Mouse (Mus musculus) midbrain, embryonic 10.5 days (tissue): ENCODE data around the gene Dph6. TPM values are rescaled to one million over a fixed set of nuclear protein-coding genes. Genes with fewer than 3 reads are reported as not detected.
A peak's percentile ranks its signal among the peaks of the same experiment; 100 is the strongest.
"Not testable (repeated sequence)": the region's sequence is repeated elsewhere in the genome, so short reads cannot be mapped to it uniquely, and the experiment has no call there.

Experiments
- DNase-seq: peaks from one replicate; pipeline ENCODE4 v3.0.0-alpha.2; 2017; ENCODE audit warnings: low spot score
- H3K27ac ChIP-seq: fragments of 300-500 bp; sonication (generic); replicated peaks from 2 replicates; pipeline ENCODE4 v1.5.1; 2016; ENCODE audit warnings: mild to moderate bottlenecking
- H3K27me3 ChIP-seq: fragments of 300-500 bp; sonication (generic); 2 replicates; pipeline ENCODE4 v1.6.1; 2016; ENCODE audit warnings: low read depth, mild to moderate bottlenecking; ENCODE audit not compliant: poor library complexity, severe bottlenecking
- H3K36me3 ChIP-seq: fragments of 300-500 bp; sonication (generic); 2 replicates; pipeline ENCODE4 v1.6.1; 2016; ENCODE audit warnings: mild to moderate bottlenecking, moderate library complexity
- H3K4me1 ChIP-seq: fragments of 300-500 bp; sonication (generic); 2 replicates; pipeline ENCODE4 v1.6.1; 2016
- H3K4me3 ChIP-seq: fragments of 300-500 bp; sonication (generic); 2 replicates; pipeline ENCODE4 v1.5.1; 2016; ENCODE audit warnings: mild to moderate bottlenecking, moderate library complexity
- H3K9me3 ChIP-seq: fragments of 300-500 bp; sonication (generic); replicated peaks from 2 replicates; pipeline ENCODE4 v1.6.1; 2016; ENCODE audit warnings: mild to moderate bottlenecking
- WGBS: fragments of 180-500 bp; shearing (Covaris S2); methylation state at CpG from one replicate; pipeline ENCODE4 v1.1.7; 2016; 5-methylcytosine and 5-hydroxymethylcytosine counted together
- polyA plus RNA-seq: library from polyadenylated mRNA; unstranded; fragments of >200 nt; fragmentation: Nextera tagmentation; extraction: Ambion mirVana; gene quantifications from 2 replicates; pipeline ENCODE4 v1.2.1, GENCODE M21; 2016

Dph6 gene
- polyA plus RNA-seq, 1 experiment from 2014 or later, result 18.5 TPM

GRCm38 (mm10) chr2:114621781-114622549 is 32.8 kb downstream of the Dph6 start:
- H3K27me3 ChIP-seq, result no peaks in the 10 kb centered on the region
- H3K9me3 ChIP-seq, result no peaks in the 10 kb centered on the region
- 0 out of 2 replicates have a peak overlapping the region, but pooled peaks have one; percentile 25 for H3K27ac ChIP-seq
- H3K4me3 ChIP-seq, result no peak overlapping the region
- H3K4me1 ChIP-seq, result peaks cover 15% of the 10 kb centered on the region
- no peaks in the 10 kb centered on the region for H3K36me3 ChIP-seq
- no peak for DNase-seq
- 61% methylated on average over 5 of the region's 5 CpGs for WGBS

- WGBS, result 51% methylated on average over 2 of the region's 2 CpGs
- no peak for DNase-seq
- no peak overlapping the region for H3K4me3 ChIP-seq
- no peaks in the 10 kb centered on the region for H3K9me3 ChIP-seq
- H3K36me3 ChIP-seq, result no peaks in the 10 kb centered on the region
- peaks cover 12% of the 10 kb centered on the region for H3K4me1 ChIP-seq
- H3K27ac ChIP-seq, result no peak overlapping the region
- no peaks in the 10 kb centered on the region for H3K27me3 ChIP-seq
Measured at GRCm38 (mm10) chr2:114611576-114611975, 43.2 kb downstream of the Dph6 start.

GRCm38 (mm10) chr2:114610110-114610509 is 44.7 kb downstream of the Dph6 start:
- no peaks in the 10 kb centered on the region for H3K36me3 ChIP-seq
- 31% methylated on average over 2 of the region's 2 CpGs for WGBS
- H3K9me3 ChIP-seq, result no peaks in the 10 kb centered on the region
- H3K4me3 ChIP-seq, result no peak overlapping the region
- H3K27me3 ChIP-seq, result no peaks in the 10 kb centered on the region
- H3K4me1 ChIP-seq, result peaks cover 12% of the 10 kb centered on the region
- no peak for DNase-seq
- 0 out of 2 replicates have a peak overlapping the region, but pooled peaks have one; percentile 46 for H3K27ac ChIP-seq

- H3K9me3 ChIP-seq, DNase-seq, H3K4me1 ChIP-seq, H3K27ac ChIP-seq, H3K27me3 ChIP-seq, H3K4me3 ChIP-seq, H3K36me3 ChIP-seq: not testable (repeated sequence)
Measured at GRCm38 (mm10) chr2:114605202-114605601, 49.6 kb downstream of the Dph6 start.

GRCm38 (mm10) chr2:114601174-114601573 is 53.6 kb downstream of the Dph6 start:
- WGBS, result 93% methylated on average over 3 of the region's 3 CpGs
- Histone ChIP-seq H3K27ac (no peak overlapping the region), H3K4me1 (no peaks in the 10 kb centered on the region), H3K9me3 (no peaks in the 10 kb centered on the region), H3K4me3 (no peak overlapping the region), H3K27me3 (no peaks in the 10 kb centered on the region), H3K36me3 (no peaks in the 10 kb centered on the region)
- DNase-seq, result no peak

GRCm38 (mm10) chr2:114599793-114600192 is 55.0 kb downstream of the Dph6 start:
- WGBS, result 91% methylated on average over 2 of the region's 2 CpGs
- Histone ChIP-seq H3K27me3 (no peaks in the 10 kb centered on the region), H3K9me3 (no peaks in the 10 kb centered on the region), H3K4me3 (no peak overlapping the region), H3K4me1 (no peaks in the 10 kb centered on the region), H3K36me3 (no peaks in the 10 kb centered on the region), H3K27ac (no peak overlapping the region)
- no peak for DNase-seq

- H3K9me3 ChIP-seq, result no peaks in the 10 kb centered on the region
- WGBS, result 94% methylated on average over 5 of the region's 5 CpGs
- H3K4me1 ChIP-seq, result no peaks in the 10 kb centered on the region
- H3K4me3 ChIP-seq, result no peak overlapping the region
- H3K27ac ChIP-seq, result no peak overlapping the region
- no peaks in the 10 kb centered on the region for H3K27me3 ChIP-seq
- no peaks in the 10 kb centered on the region for H3K36me3 ChIP-seq
- no peak for DNase-seq
Measured at GRCm38 (mm10) chr2:114593393-114593792, 61.4 kb downstream of the Dph6 start.

GRCm38 (mm10) chr2:114580714-114581113 is 74.0 kb downstream of the Dph6 start:
- H3K36me3 ChIP-seq, result no peaks in the 10 kb centered on the region
- DNase-seq, result no peak
- 90% methylated on average over 2 of the region's 2 CpGs for WGBS
- H3K4me1 ChIP-seq, result peaks cover 7% of the 10 kb centered on the region; the same call in 1 of the 2 replicates
- H3K27ac ChIP-seq, result no peak overlapping the region
- no peak overlapping the region for H3K4me3 ChIP-seq
- no peaks in the 10 kb centered on the region for H3K9me3 ChIP-seq
- no peaks in the 10 kb centered on the region for H3K27me3 ChIP-seq

GRCm38 (mm10) chr2:114543000-114543622 is 111.7 kb downstream of the Dph6 start:
- WGBS, result 89% methylated on average over 2 of the region's 2 CpGs
- H3K27ac ChIP-seq, result no peak overlapping the region

GRCm38 (mm10) chr2:114542325-114542724 is 112.4 kb downstream of the Dph6 start:
- H3K27me3 ChIP-seq, result no peaks in the 10 kb centered on the region

More at GRCm38 (mm10) chr2:114543000-114543622, 111.7 kb downstream of the Dph6 start:
- DNase-seq, result no peak
- Histone ChIP-seq H3K9me3 (no peaks in the 10 kb centered on the region), H3K36me3 (no peaks in the 10 kb centered on the region), H3K4me1 (no peaks in the 10 kb centered on the region), H3K27me3 (no peaks in the 10 kb centered on the region), H3K4me3 (no peak overlapping the region)

GRCm38 (mm10) chr2:114540416-114540815 is 114.3 kb downstream of the Dph6 start:
- H3K4me1 ChIP-seq, result no peaks in the 10 kb centered on the region
- H3K27ac ChIP-seq, result no peak overlapping the region
- no peak for DNase-seq
- no peaks in the 10 kb centered on the region for H3K27me3 ChIP-seq
- 92% methylated on average over 6 of the region's 6 CpGs for WGBS
- H3K36me3 ChIP-seq, result no peaks in the 10 kb centered on the region
- H3K9me3 ChIP-seq, result no peaks in the 10 kb centered on the region
- no peak overlapping the region for H3K4me3 ChIP-seq

More at GRCm38 (mm10) chr2:114542325-114542724, 112.4 kb downstream of the Dph6 start:
- Histone ChIP-seq H3K4me1 (no peaks in the 10 kb centered on the region), H3K27ac (no peak overlapping the region), H3K36me3 (no peaks in the 10 kb centered on the region), H3K9me3 (no peaks in the 10 kb centered on the region), H3K4me3 (no peak overlapping the region)
- DNase-seq, result no peak
- WGBS, result 92% methylated on average over 2 of the region's 2 CpGs

- H3K9me3 ChIP-seq, result no peaks in the 10 kb centered on the region
- no peaks in the 10 kb centered on the region for H3K4me1 ChIP-seq
- 71% methylated on average over 1 of the region's 1 CpGs for WGBS
- no peaks in the 10 kb centered on the region for H3K27me3 ChIP-seq
- no peak overlapping the region for H3K4me3 ChIP-seq
- H3K36me3 ChIP-seq, result 0 out of 2 replicates have a peak, but pooled peaks cover 2% of the 10 kb centered on the region
- DNase-seq, result no peak
- no peak overlapping the region for H3K27ac ChIP-seq
Measured at GRCm38 (mm10) chr2:114536032-114536431, 118.7 kb downstream of the Dph6 start.
